Mouse (Mus musculus): ENCODE results near the gene Tmem37. TPM values are rescaled to one million over a fixed set of nuclear protein-coding genes. Genes with fewer than 3 reads are reported as not detected.

Gene Tmem37
- polyA plus RNA-seq, 2 experiments, result 6.2 to 9.7 TPM

DNA sequence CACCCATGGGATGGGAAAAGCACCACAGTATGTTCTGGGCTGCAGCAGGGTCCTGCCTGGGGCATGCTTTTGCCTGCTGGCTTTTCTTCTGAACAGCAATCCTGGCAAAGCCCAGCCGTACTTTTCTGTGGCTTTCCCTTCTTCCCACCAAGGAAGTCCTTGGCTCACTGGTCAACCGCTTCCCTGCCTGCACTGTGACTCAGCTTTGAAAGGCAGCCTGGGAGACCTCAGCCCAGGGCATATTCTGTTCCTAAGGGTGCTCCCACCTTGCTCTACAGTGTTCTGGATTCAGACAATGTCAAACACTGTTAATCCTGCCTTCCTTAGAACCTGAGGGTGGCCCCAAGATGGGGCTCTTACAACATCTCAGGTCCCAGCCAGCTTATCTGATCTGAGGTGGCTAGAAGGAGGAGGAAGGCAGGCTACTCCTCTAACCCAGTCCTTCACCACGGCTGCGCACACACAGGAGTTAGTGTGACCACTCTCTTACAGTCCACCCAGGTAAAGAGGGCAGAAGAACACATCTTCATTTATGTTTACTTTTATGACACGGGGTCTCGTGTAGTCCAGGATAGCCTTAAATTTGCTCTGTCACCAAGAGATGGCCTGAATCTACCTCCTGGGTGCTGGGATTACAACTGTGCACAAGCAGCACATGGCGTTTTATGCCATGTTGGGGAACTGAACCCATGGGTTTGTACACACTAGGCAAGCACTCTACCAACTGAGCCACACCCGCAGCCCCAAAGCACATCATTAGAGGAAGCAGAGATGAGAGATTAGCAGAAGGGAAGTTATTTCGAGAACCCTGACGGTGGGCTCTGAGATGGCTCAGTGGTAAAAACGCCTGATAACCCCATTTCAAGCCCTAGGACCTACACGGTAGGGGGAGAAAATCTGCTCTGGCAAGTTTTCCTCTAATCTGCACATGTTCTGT lies 38.6 kb upstream of the Tmem37 start:
- 86% methylated on average over 12 of the region's 12 CpGs for WGBS
- no peak for ATAC-seq (ENCODE audit: low FRiP score, low read depth)
- H3K27ac ChIP-seq (replicated peaks; ENCODE audit: low read depth, low read length), result no peak overlapping the region
- no peak for TF ChIP-seq POLR2A (IDR thresholded peaks at IDR 0.05; ENCODE audit: borderline replicate concordance, extremely low read depth, insufficient read depth, insufficient read length)
- H3K9ac ChIP-seq (ENCODE audit: low read depth, low read length, severe bottlenecking), result no peak overlapping the region
- no peak overlapping the region for H3K4me3 ChIP-seq (replicated peaks; ENCODE audit: low read length)
- no peaks in the 10 kb centered on the region for H3K27me3 ChIP-seq (ENCODE audit: control insufficient read depth, insufficient read depth, low read length)
- peaks cover 41% of the 10 kb centered on the region for H3K36me3 ChIP-seq (ENCODE audit: control insufficient read depth, insufficient read depth, low read length)
- H3K4me1 ChIP-seq (ENCODE audit: control insufficient read depth, insufficient read depth, low read length), result no peaks in the 10 kb centered on the region
- no peak overlapping the region for H3K4me2 ChIP-seq (replicated peaks; ENCODE audit: low read depth, low read length, severe bottlenecking)
- no peak for DNase-seq (ENCODE audit: low spot score)
- peaks cover 3% of the 10 kb centered on the region; the same call in 1 of the 2 replicates for H3K9me3 ChIP-seq (ENCODE audit: control insufficient read depth, low read length)

DNA sequence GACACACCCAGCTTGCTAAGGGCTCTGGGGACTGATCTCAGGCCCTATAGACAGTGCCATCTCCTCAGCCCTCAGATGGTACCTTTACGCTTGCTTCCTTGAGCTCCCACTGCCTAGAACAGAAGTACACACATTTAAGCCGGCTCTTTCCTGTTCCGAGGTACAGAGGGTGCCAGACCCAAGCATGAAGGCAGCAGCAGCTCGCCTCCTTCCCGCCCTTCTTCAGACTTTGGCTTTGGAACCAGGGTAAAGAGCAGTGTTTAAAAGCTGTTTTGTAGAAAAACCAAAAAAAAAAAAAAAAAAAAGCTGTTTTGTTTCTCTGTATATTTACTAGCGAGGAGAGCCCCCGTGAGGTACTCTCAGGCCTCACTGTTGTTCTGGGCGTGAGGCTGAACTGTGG lies 37.9 kb upstream of the Tmem37 start:
- ATAC-seq (ENCODE audit: low FRiP score, low read depth) (no peak), DNase-seq (ENCODE audit: low spot score) (no peak)
- Histone ChIP-seq H3K4me2 (replicated peaks; ENCODE audit: low read depth, low read length, severe bottlenecking) (no peak overlapping the region), H3K9me3 (ENCODE audit: control insufficient read depth, low read length) (peaks cover 3% of the 10 kb centered on the region; the same call in 1 of the 2 replicates), H3K27me3 (ENCODE audit: control insufficient read depth, insufficient read depth, low read length) (no peaks in the 10 kb centered on the region), H3K27ac (replicated peaks; ENCODE audit: low read depth, low read length) (no peak overlapping the region), H3K36me3 (ENCODE audit: control insufficient read depth, insufficient read depth, low read length) (peaks cover 41% of the 10 kb centered on the region), H3K4me1 (ENCODE audit: control insufficient read depth, insufficient read depth, low read length) (no peaks in the 10 kb centered on the region), H3K9ac (ENCODE audit: low read depth, low read length, severe bottlenecking) (no peak overlapping the region), H3K4me3 (replicated peaks; ENCODE audit: low read length) (no peak overlapping the region)
- WGBS, result 83% methylated on average over 8 of the region's 8 CpGs
- TF ChIP-seq POLR2A (IDR thresholded peaks at IDR 0.05; ENCODE audit: borderline replicate concordance, extremely low read depth, insufficient read depth, insufficient read length), result no peak

GRCm38 (mm10) chr1:120109741-120110432 lies 36.0 kb upstream of the Tmem37 start:
- 85% methylated on average over 19 of the region's 19 CpGs for WGBS
- Histone ChIP-seq H3K27ac (replicated peaks; ENCODE audit: low read depth, low read length) (no peak overlapping the region), H3K4me3 (replicated peaks; ENCODE audit: low read length) (no peak overlapping the region), H3K4me2 (replicated peaks; ENCODE audit: low read depth, low read length, severe bottlenecking) (no peak overlapping the region), H3K9me3 (ENCODE audit: control insufficient read depth, low read length) (peaks cover 3% of the 10 kb centered on the region; the same call in 1 of the 2 replicates), H3K9ac (ENCODE audit: low read depth, low read length, severe bottlenecking) (no peak overlapping the region), H3K27me3 (ENCODE audit: control insufficient read depth, insufficient read depth, low read length) (no peaks in the 10 kb centered on the region), H3K4me1 (ENCODE audit: control insufficient read depth, insufficient read depth, low read length) (no peaks in the 10 kb centered on the region), H3K36me3 (ENCODE audit: control insufficient read depth, insufficient read depth, low read length) (peaks cover 24% of the 10 kb centered on the region)
- ATAC-seq (ENCODE audit: low FRiP score, low read depth) (no peak), DNase-seq (ENCODE audit: low spot score) (no peak)
- no peak for TF ChIP-seq POLR2A (IDR thresholded peaks at IDR 0.05; ENCODE audit: borderline replicate concordance, extremely low read depth, insufficient read depth, insufficient read length)

DNA sequence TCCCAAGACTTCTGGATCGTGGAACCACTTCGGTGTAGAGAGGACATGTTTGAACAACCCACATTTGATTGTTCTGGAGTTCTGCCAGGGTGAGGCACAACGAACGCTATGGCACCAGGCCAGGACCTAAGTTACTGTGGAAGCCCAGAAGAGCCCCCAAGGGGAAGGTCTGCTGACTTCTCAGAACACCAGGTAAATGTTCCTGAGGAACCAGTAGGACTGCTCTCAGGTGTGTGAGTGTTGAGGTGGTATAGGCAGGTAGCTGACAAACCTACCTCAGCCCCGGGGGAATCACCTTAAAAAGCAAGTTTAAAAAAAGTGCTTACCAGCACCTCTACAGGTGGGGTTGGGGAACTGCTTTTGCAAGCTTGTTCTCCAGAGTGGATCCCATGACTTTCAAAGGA lies 31.7 kb upstream of the Tmem37 start:
- H3K9ac ChIP-seq (ENCODE audit: low read depth, low read length, severe bottlenecking), result no peak overlapping the region
- H3K4me3 ChIP-seq (replicated peaks; ENCODE audit: low read length), result no peak overlapping the region
- no peaks in the 10 kb centered on the region for H3K4me1 ChIP-seq (ENCODE audit: control insufficient read depth, insufficient read depth, low read length)
- H3K36me3 ChIP-seq (ENCODE audit: control insufficient read depth, insufficient read depth, low read length), result no peaks in the 10 kb centered on the region
- H3K27me3 ChIP-seq (ENCODE audit: control insufficient read depth, insufficient read depth, low read length), result no peaks in the 10 kb centered on the region
- peak; percentile 79 for DNase-seq (ENCODE audit: low spot score)
- no peak overlapping the region for H3K4me2 ChIP-seq (replicated peaks; ENCODE audit: low read depth, low read length, severe bottlenecking)
- H3K9me3 ChIP-seq (ENCODE audit: control insufficient read depth, low read length), result no peaks in the 10 kb centered on the region
- 62% methylated on average over 5 of the region's 5 CpGs for WGBS
- TF ChIP-seq POLR2A (IDR thresholded peaks at IDR 0.05; ENCODE audit: borderline replicate concordance, extremely low read depth, insufficient read depth, insufficient read length), result no peak
- no peak for ATAC-seq (ENCODE audit: low FRiP score, low read depth)
- H3K27ac ChIP-seq (replicated peaks; ENCODE audit: low read depth, low read length), result no peak overlapping the region

GRCm38 (mm10) chr1:120101227-120101609 lies 27.3 kb upstream of the Tmem37 start:
- H3K9me3 ChIP-seq (ENCODE audit: control insufficient read depth, low read length), result no peaks in the 10 kb centered on the region
- H3K9ac ChIP-seq (ENCODE audit: low read depth, low read length, severe bottlenecking), result no peak overlapping the region
- ATAC-seq (ENCODE audit: low FRiP score, low read depth) (no peak), DNase-seq (ENCODE audit: low spot score) (no peak)
- H3K27me3 ChIP-seq (ENCODE audit: control insufficient read depth, insufficient read depth, low read length), result no peaks in the 10 kb centered on the region
- H3K4me2 ChIP-seq (replicated peaks; ENCODE audit: low read depth, low read length, severe bottlenecking), result no peak overlapping the region
- no peak overlapping the region for H3K27ac ChIP-seq (replicated peaks; ENCODE audit: low read depth, low read length)
- no peaks in the 10 kb centered on the region for H3K4me1 ChIP-seq (ENCODE audit: control insufficient read depth, insufficient read depth, low read length)
- TF ChIP-seq POLR2A (IDR thresholded peaks at IDR 0.05; ENCODE audit: borderline replicate concordance, extremely low read depth, insufficient read depth, insufficient read length), result no peak
- WGBS, result 76% methylated on average over 3 of the region's 3 CpGs
- H3K36me3 ChIP-seq (ENCODE audit: control insufficient read depth, insufficient read depth, low read length), result no peaks in the 10 kb centered on the region
- no peak overlapping the region for H3K4me3 ChIP-seq (replicated peaks; ENCODE audit: low read length)

All from limb, embryonic 14.5 days (tissue).